ENCODE assay signal across 12 mouse cellular contexts in the genomic region with DNA sequence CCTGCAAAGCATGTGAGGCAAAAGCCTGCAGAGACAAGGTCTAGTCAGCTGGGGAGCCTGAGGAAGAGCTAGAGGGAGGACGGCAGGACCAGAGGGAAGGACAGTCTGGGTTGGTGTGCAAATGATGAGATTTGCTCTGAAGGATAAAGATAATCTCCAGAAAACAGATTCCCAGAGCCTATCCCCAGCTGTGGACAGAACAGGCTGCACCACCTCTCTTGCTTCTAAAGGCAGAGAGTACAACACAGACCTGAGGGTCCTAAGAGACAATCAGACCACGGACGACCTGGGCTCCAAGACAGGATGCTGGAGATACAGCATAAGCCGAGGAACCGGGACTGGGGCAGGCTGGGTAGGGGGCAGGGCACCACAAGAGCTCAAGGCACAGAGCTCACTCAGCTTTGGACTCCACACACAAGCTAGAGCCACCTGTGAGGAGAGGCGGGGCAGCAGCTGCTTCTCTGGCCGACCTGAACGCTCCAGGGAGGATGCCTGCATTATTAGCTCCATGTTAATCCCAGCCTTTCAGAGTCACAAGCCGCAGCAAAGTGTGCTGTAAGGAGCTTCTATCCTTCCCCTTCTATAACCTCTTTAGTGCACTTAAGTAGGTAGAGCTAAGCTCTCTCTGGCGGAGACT.
DNase-seq lines count a peak whose midpoint lies in the region; ATAC-seq and TF ChIP-seq lines count a peak whose summit lies in the region.
"Had no signal": no experiment of that assay in that cellular context is flagged by ENCODE, and none has a peak within 500 bp of the region (broad histone marks: within the 10 kb centered on the region; RNA-seq: fewer than 3 reads in every experiment).

No protein-coding gene starts in this region.

- H3K4me2 ChIP-seq in forebrain, embryonic 11.5 days (ENCODE audit: low read depth, low read length, severe bottlenecking): no peak overlapping the region
- no peak overlapping the region for H3K4me2 ChIP-seq in forebrain, embryonic 16.5 days (ENCODE audit: low read length)
- no peak overlapping the region for H3K4me2 ChIP-seq in hindbrain, embryonic 13.5 days
- H3K4me2 ChIP-seq in midbrain, embryonic 13.5 days (replicated peaks): peak overlapping the region; percentile 43
- H3K4me2 ChIP-seq: limb, embryonic 13.5 days had no signal

- TF ChIP-seq EP300 in MEL (IDR thresholded peaks at IDR 0.05; ENCODE audit: low read depth in 1 of 2, low read length in 2 of 2): no peak

- peaks cover 16% of the 10 kb centered on the region; the same call in 1 of the 2 replicates for H3K4me1 ChIP-seq in forebrain, embryonic 11.5 days (replicated peaks; ENCODE audit: control insufficient read depth, insufficient read depth, low read length)
- H3K4me1 ChIP-seq in forebrain, embryonic 16.5 days (replicated peaks; ENCODE audit: control insufficient read depth, insufficient read depth, low read length): peaks cover 23% of the 10 kb centered on the region
- peaks cover 5 to 28% of the 10 kb centered on the region in 2 experiments; a peak in 3 of 4 replicates for H3K4me1 ChIP-seq in MEL (ENCODE audit: control insufficient read depth in 1 of 2, insufficient read depth in 2 of 2, low read length in 2 of 2)
- H3K4me1 ChIP-seq in hindbrain, embryonic 13.5 days (replicated peaks): peaks cover 21% of the 10 kb centered on the region
- peaks cover 30% of the 10 kb centered on the region for H3K4me1 ChIP-seq in midbrain, embryonic 13.5 days (replicated peaks)

- no peaks in the 10 kb centered on the region for H3K9me3 ChIP-seq in forebrain, embryonic 11.5 days (ENCODE audit: control insufficient read depth, low read length)
- no peaks in the 10 kb centered on the region for H3K9me3 ChIP-seq in forebrain, embryonic 16.5 days (ENCODE audit: control insufficient read depth, low read length)
- H3K9me3 ChIP-seq in MEL (replicated peaks; ENCODE audit: insufficient read depth, low read length): no peaks in the 10 kb centered on the region
- no peaks in the 10 kb centered on the region for H3K9me3 ChIP-seq in hindbrain, embryonic 13.5 days
- H3K9me3 ChIP-seq in midbrain, embryonic 13.5 days: no peaks in the 10 kb centered on the region
- H3K9me3 ChIP-seq: limb, embryonic 13.5 days had no signal

- 10% methylated on average over 10 of the region's 10 CpGs for WGBS in forebrain, embryonic 11.5 days
- WGBS in forebrain, embryonic 16.5 days: 15% methylated on average over 10 of the region's 10 CpGs
- WGBS in hindbrain, embryonic 13.5 days: 39% methylated on average over 10 of the region's 10 CpGs
- 7% methylated on average over 10 of the region's 10 CpGs for WGBS in midbrain, embryonic 13.5 days

- no peak for TF ChIP-seq CTCF in MEL (IDR thresholded peaks at IDR 0.05 in 2 of 3, conservative IDR thresholded peaks at IDR 0.05 in 1 of 3; ENCODE audit: control insufficient read depth in 1 of 3, insufficient read depth in 1 of 3, low read depth in 2 of 3, low read length in 3 of 3, poor library complexity in 1 of 3, severe bottlenecking in 1 of 3)

- no peaks in the 10 kb centered on the region for H3K27me3 ChIP-seq in forebrain, embryonic 11.5 days (ENCODE audit: control insufficient read depth, insufficient read depth, low read length)
- H3K27me3 ChIP-seq in forebrain, embryonic 16.5 days (replicated peaks; ENCODE audit: control insufficient read depth, insufficient read depth, low read length): no peaks in the 10 kb centered on the region
- H3K27me3 ChIP-seq in MEL (ENCODE audit: control insufficient read depth in 1 of 2, insufficient read depth in 2 of 2, low read length in 2 of 2): no peaks in the 10 kb centered on the region
- no peaks in the 10 kb centered on the region for H3K27me3 ChIP-seq in hindbrain, embryonic 13.5 days
- no peaks in the 10 kb centered on the region for H3K27me3 ChIP-seq in midbrain, embryonic 13.5 days
- H3K27me3 ChIP-seq: limb, embryonic 13.5 days had no signal

- DNase-seq in forebrain, embryonic 11.5 days (ENCODE audit: low spot score): peak; percentile 59
- DNase-seq in MEL (ENCODE audit: low read depth, low spot score): no peak
- no peak for DNase-seq in thymus, postnatal 14 days
- no peak for DNase-seq in lung, postnatal 14 days
- no peak for DNase-seq in layer of hippocampus, adult 9-11 months
- DNase-seq: heart, postnatal 36 days; lung, postnatal 10 days had no signal

- no peaks in the 10 kb centered on the region for H3K36me3 ChIP-seq in forebrain, embryonic 11.5 days (ENCODE audit: control insufficient read depth, insufficient read depth, low read length)
- peaks cover 3% of the 10 kb centered on the region; the same call in 1 of the 2 replicates for H3K36me3 ChIP-seq in forebrain, embryonic 16.5 days (ENCODE audit: control insufficient read depth, insufficient read depth)
- H3K36me3 ChIP-seq in MEL (ENCODE audit: control insufficient read depth in 1 of 2, insufficient read depth in 2 of 2, low read length in 2 of 2): peaks cover 1 to 32% of the 10 kb centered on the region in 2 experiments
- peaks cover 26% of the 10 kb centered on the region for H3K36me3 ChIP-seq in hindbrain, embryonic 13.5 days
- peaks cover 17% of the 10 kb centered on the region for H3K36me3 ChIP-seq in midbrain, embryonic 13.5 days

- peak; percentile 61; the same call in 1 of the 2 replicates for ATAC-seq in forebrain, embryonic 11.5 days (replicated peaks; ENCODE audit: low FRiP score)
- ATAC-seq in forebrain, embryonic 16.5 days: no peak
- no peak for ATAC-seq in hindbrain, embryonic 13.5 days (ENCODE audit: low FRiP score)
- peak; percentile 69 for ATAC-seq in midbrain, embryonic 13.5 days

- no peak overlapping the region for H3K4me3 ChIP-seq in forebrain, embryonic 11.5 days (ENCODE audit: low read depth, low read length)
- no peak overlapping the region for H3K4me3 ChIP-seq in forebrain, embryonic 16.5 days (replicated peaks; ENCODE audit: low read length)
- no peak overlapping the region for H3K4me3 ChIP-seq in MEL (ENCODE audit: control insufficient read depth in 1 of 2, insufficient read depth in 1 of 2, low read depth in 2 of 2, low read length in 2 of 2)
- no peak overlapping the region for H3K4me3 ChIP-seq in hindbrain, embryonic 13.5 days
- H3K4me3 ChIP-seq in midbrain, embryonic 13.5 days (replicated peaks): no peak overlapping the region
- H3K4me3 ChIP-seq: limb, embryonic 13.5 days; myocyte had no signal

- TF ChIP-seq RAD21 in MEL (IDR thresholded peaks at IDR 0.05; ENCODE audit: low read depth, low read length): no peak

- TF ChIP-seq POLR2A in MEL (IDR thresholded peaks at IDR 0.05; ENCODE audit: control insufficient read depth in 1 of 2, insufficient read depth in 1 of 2, low read depth in 1 of 2, low read length in 2 of 2, poor library complexity in 1 of 2): no peak

- no peaks in the 10 kb centered on the region for H3K79me2 ChIP-seq in MEL (ENCODE audit: control insufficient read depth, insufficient read depth, low read length, poor library complexity)

- no peak overlapping the region for H3K9ac ChIP-seq in forebrain, embryonic 11.5 days (ENCODE audit: low read length)
- no peak overlapping the region for H3K9ac ChIP-seq in forebrain, embryonic 16.5 days (replicated peaks; ENCODE audit: low read depth, low read length)
- no peak overlapping the region for H3K9ac ChIP-seq in MEL (ENCODE audit: control insufficient read depth, low read depth, low read length, poor library complexity, severe bottlenecking)
- no peak overlapping the region for H3K9ac ChIP-seq in hindbrain, embryonic 13.5 days
- H3K9ac ChIP-seq in midbrain, embryonic 13.5 days (replicated peaks): peak overlapping the region; percentile 33; the same call in 1 of the 2 replicates
- H3K9ac ChIP-seq: limb, embryonic 13.5 days had no signal

- peak overlapping the region; percentile 59; the same call in 1 of the 2 replicates for H3K27ac ChIP-seq in forebrain, embryonic 11.5 days (ENCODE audit: low read depth, low read length)
- H3K27ac ChIP-seq in forebrain, embryonic 16.5 days (ENCODE audit: low read length): no peak overlapping the region
- peak overlapping the region; percentile 81 for H3K27ac ChIP-seq in MEL (ENCODE audit: control insufficient read depth, low read depth, low read length)
- H3K27ac ChIP-seq in hindbrain, embryonic 13.5 days: 0 out of 2 replicates have a peak overlapping the region, but pooled peaks have one; percentile 12
- peak overlapping the region; percentile 86 for H3K27ac ChIP-seq in midbrain, embryonic 13.5 days
- H3K27ac ChIP-seq: limb, embryonic 13.5 days had no signal

TF ChIP-seq in MEL, 35 proteins besides CTCF, POLR2A, EP300 and RAD21:
- peak; percentile 29; the same call in 1 of the 2 replicates for TF ChIP-seq GATA1 (IDR thresholded peaks at IDR 0.05; ENCODE audit: low read depth, low read length)
- TF ChIP-seq POLR2AphosphoS5 (IDR thresholded peaks at IDR 0.05; ENCODE audit: borderline replicate concordance, low read depth, low read length): no peak

Comparison
In these comparisons a context has a peak if more than half of its experiments do, and no peak if none do; other contexts are left out.
1. ATAC-seq: peak in forebrain, embryonic 11.5 days (single experiment) and midbrain, embryonic 13.5 days (single experiment); none in forebrain, embryonic 16.5 days (single experiment) and hindbrain, embryonic 13.5 days (single experiment).